8 mouse cellular contexts compared by ENCODE assay signal in genomic region chr9:115309381-115309971, GRCm38 (mm10). TPM values are rescaled to one million over a fixed set of nuclear protein-coding genes. Genes with fewer than 3 reads are reported as not detected.
A peak's percentile ranks its signal among the peaks of the same experiment; 100 is the strongest.
DNase-seq lines count a peak whose midpoint lies in the region; ATAC-seq and TF ChIP-seq lines count a peak whose summit lies in the region.

No protein-coding gene starts in this region.

- H3K9me3 ChIP-seq in embryonic facial prominence, embryonic 15.5 days (replicated peaks) = no peaks in the 10 kb centered on the region
- no peaks in the 10 kb centered on the region for H3K9me3 ChIP-seq in limb, embryonic 14.5 days (ENCODE audit: control insufficient read depth, low read length)

- peaks cover 30% of the 10 kb centered on the region for H3K4me1 ChIP-seq in embryonic facial prominence, embryonic 15.5 days
- peaks cover 33% of the 10 kb centered on the region for H3K4me1 ChIP-seq in limb, embryonic 14.5 days (ENCODE audit: control insufficient read depth, insufficient read depth, low read length)

- H3K4me2 ChIP-seq in embryonic facial prominence, embryonic 15.5 days (replicated peaks) = peak overlapping the region; percentile 45
- peak overlapping the region; percentile 68 for H3K4me2 ChIP-seq in limb, embryonic 14.5 days (replicated peaks; ENCODE audit: low read depth, low read length, severe bottlenecking)
- H3K4me2 ChIP-seq in myocyte (ENCODE audit: low read depth) = peak overlapping the region; percentile 86

- no peak for TF ChIP-seq CTCF in layer of hippocampus, adult 2 months (conservative IDR thresholded peaks at IDR 0.05)

- H3K79me2 ChIP-seq in myocyte (ENCODE audit: control insufficient read depth, insufficient read depth) = peaks cover 51% of the 10 kb centered on the region

- no peak for ATAC-seq in embryonic facial prominence, embryonic 15.5 days (ENCODE audit: insufficient number of reproducible peaks, low FRiP score, low TSS enrichment, low read depth)
- ATAC-seq in limb, embryonic 14.5 days (ENCODE audit: low FRiP score, low read depth) = 0 out of 2 replicates have a peak, but pooled peaks have one; percentile 0

- peak overlapping the region; percentile 78 for H3K4me3 ChIP-seq in layer of hippocampus, adult 2 months
- peak overlapping the region; percentile 98 for H3K4me3 ChIP-seq in embryonic facial prominence, embryonic 15.5 days (replicated peaks)
- H3K4me3 ChIP-seq in limb, embryonic 14.5 days (replicated peaks; ENCODE audit: low read length) = peak overlapping the region; percentile 96
- peak overlapping the region; percentile 86 for H3K4me3 ChIP-seq in myocyte

- under 1% methylated on average over 65 of the region's 65 CpGs for WGBS in embryonic facial prominence, embryonic 15.5 days
- WGBS in limb, embryonic 14.5 days = 0% methylated on average over 51 of the region's 65 CpGs

- H3K27me3 ChIP-seq in embryonic facial prominence, embryonic 15.5 days = no peaks in the 10 kb centered on the region
- H3K27me3 ChIP-seq in limb, embryonic 14.5 days (ENCODE audit: control insufficient read depth, insufficient read depth, low read length) = no peaks in the 10 kb centered on the region
- no peaks in the 10 kb centered on the region for H3K27me3 ChIP-seq in myocyte (ENCODE audit: control insufficient read depth, insufficient read depth, insufficient read length)

- TF ChIP-seq POLR2A in limb, embryonic 14.5 days (IDR thresholded peaks at IDR 0.05; ENCODE audit: borderline replicate concordance, extremely low read depth, insufficient read depth, insufficient read length) = 0 out of 2 replicates have a peak, but pooled peaks have one; percentile 14
- no peak for TF ChIP-seq POLR2A in myocyte (IDR thresholded peaks at IDR 0.05; ENCODE audit: insufficient read length, low read depth)

- peak overlapping the region; percentile 90 for H3ac ChIP-seq in myocyte (ENCODE audit: control insufficient read depth, insufficient read length)

- DNase-seq in layer of hippocampus, adult 2 months (ENCODE audit: low spot score in 2 of 2) = no peak
- DNase-seq in layer of hippocampus, adult 9-11 months = no peak
- DNase-seq in NIH3T3 (ENCODE audit: low read depth) = peak; percentile 58
- peak; percentile 7 for DNase-seq in limb, embryonic 14.5 days (ENCODE audit: low spot score)
- DNase-seq in gastrocnemius, adult 18-20 months (ENCODE audit: low spot score) = no peak
- no peak for DNase-seq in retina, postnatal 1 day

- H3K27ac ChIP-seq in layer of hippocampus, adult 2 months = peak overlapping the region; percentile 97
- H3K27ac ChIP-seq in embryonic facial prominence, embryonic 15.5 days (replicated peaks) = peak overlapping the region; percentile 98
- H3K27ac ChIP-seq in limb, embryonic 14.5 days (replicated peaks; ENCODE audit: low read depth, low read length) = peak overlapping the region; percentile 93

- H3K9ac ChIP-seq in embryonic facial prominence, embryonic 15.5 days = peak overlapping the region; percentile 97
- H3K9ac ChIP-seq in limb, embryonic 14.5 days (ENCODE audit: low read depth, low read length, severe bottlenecking) = peak overlapping the region; percentile 96

- no peaks in the 10 kb centered on the region for H3K36me3 ChIP-seq in embryonic facial prominence, embryonic 15.5 days
- no peaks in the 10 kb centered on the region for H3K36me3 ChIP-seq in limb, embryonic 14.5 days (ENCODE audit: control insufficient read depth, insufficient read depth, low read length)
- H3K36me3 ChIP-seq in myocyte (ENCODE audit: control insufficient read depth, insufficient read depth) = no peaks in the 10 kb centered on the region

TF ChIP-seq in myocyte, 11 proteins besides CTCF, POLR2A, EP300 and RAD21:
- TF ChIP-seq E2F4 (IDR thresholded peaks at IDR 0.05; ENCODE audit: insufficient read depth) = no peak
- no peak for TF ChIP-seq SRF (IDR thresholded peaks at IDR 0.05; ENCODE audit: control insufficient read depth, insufficient read length, low read depth)
- no peak for TF ChIP-seq USF1 (IDR thresholded peaks at IDR 0.05; ENCODE audit: low read depth)
- no peak for TF ChIP-seq CEBPB (IDR thresholded peaks at IDR 0.05; ENCODE audit: insufficient read depth, poor library complexity, severe bottlenecking)
- no peak for TF ChIP-seq TCF3 (IDR thresholded peaks at IDR 0.05; ENCODE audit: insufficient read length, low read depth)
- TF ChIP-seq MAX (IDR thresholded peaks at IDR 0.05; ENCODE audit: low read depth) = no peak
TF ChIP-seq in myocyte: peak in this region for 0.

RNA-seq across cellular contexts. Expression of gene Stt3b, which starts 0.7 kb away (rescaled TPM):
- total RNA-seq in layer of hippocampus, adult 2 months (2021) = 10 to 100 TPM; 76.4 to 79.4 TPM
- 89.4 and 95.3 TPM in 2 replicates for polyA plus RNA-seq in embryonic facial prominence, embryonic 15.5 days (2015; fragmentation: Nextera tagmentation; extraction: Ambion mirVana)
- 67.2 and 78.4 TPM in 2 replicates for polyA plus RNA-seq in limb, embryonic 14.5 days (2012; rRNA removed)
- 117 and 118 TPM in 2 replicates for polyA plus RNA-seq in limb, embryonic 14.5 days (2014; fragmentation: Nextera tagmentation; extraction: Ambion mirVana)
- polyA plus RNA-seq in myocyte (2012; fragmentation: generic; extraction: Trizol) = 41.2 TPM
- total RNA-seq in gastrocnemius, adult 18-20 months (2021) = 10 to 100 TPM; 70.1 to 72.0 TPM

Comparison
In these comparisons a context has a peak if more than half of its experiments do, and no peak if none do; other contexts are left out.
1. DNase-seq: peak in NIH3T3 (single experiment) and limb, embryonic 14.5 days (single experiment); none in layer of hippocampus, adult 2 months (0 of 2), layer of hippocampus, adult 9-11 months (single experiment), gastrocnemius, adult 18-20 months (single experiment) and retina, postnatal 1 day (single experiment).
2. Peak in every context shown above with its lines, with median percentiles within 50 percentile points of each other: H3K27ac ChIP-seq, H3K4me3 ChIP-seq and H3K4me2 ChIP-seq.